Mouse (Mus musculus) ES-E14 (cell line): Measurements from ENCODE around the gene Fignl1. TPM values are rescaled to one million over a fixed set of nuclear protein-coding genes. Genes with fewer than 3 reads are reported as not detected.

Experiments used
- DNase-seq: peaks from one replicate; pipeline ENCODE4 v3.0.0-alpha.2; 2013; ENCODE audit warnings: low read depth, low spot score
- H3K27ac ChIP-seq: 2 replicates; pipeline ENCODE4 v1.5.1; 2012; ENCODE audit warnings: low read depth, mild to moderate bottlenecking, low read length, moderate library complexity, mixed read lengths; ENCODE audit not compliant: poor library complexity, insufficient read depth, severe bottlenecking
- H3K36me3 ChIP-seq: 2 replicates; pipeline ENCODE4 v1.6.1; 2012; ENCODE audit warnings: mild to moderate bottlenecking, low read length, moderate library complexity, mixed read lengths; ENCODE audit not compliant: control insufficient read depth, poor library complexity, insufficient read depth, severe bottlenecking
- H3K4me1 ChIP-seq, 2 experiments: fragments of 150-350 bp in 1 of 2; sonication (generic) in 1 of 2; 2 replicates each; pipeline ENCODE4 v1.6.1; 2012; ENCODE audit warnings: low read length in 2 of 2, mild to moderate bottlenecking in 1 of 2, mixed read lengths in 1 of 2; ENCODE audit not compliant: control insufficient read depth in 2 of 2, insufficient read depth in 2 of 2, poor library complexity in 1 of 2
- H3K4me3 ChIP-seq, 2 experiments: fragments of 150-350 bp in 1 of 2; sonication (generic) in 1 of 2; 2 replicates each; pipeline ENCODE4 v1.5.1; 2012; ENCODE audit warnings: low read length in 2 of 2, low read depth in 1 of 2, mild to moderate bottlenecking in 1 of 2, mixed read lengths in 1 of 2; ENCODE audit not compliant: insufficient read depth in 1 of 2, poor library complexity in 1 of 2, severe bottlenecking in 1 of 2
- H3K9ac ChIP-seq: 2 replicates; pipeline ENCODE4 v1.6.1; 2012; ENCODE audit warnings: low read depth, mild to moderate bottlenecking, low read length, mixed read lengths; ENCODE audit not compliant: poor library complexity, insufficient read depth, severe bottlenecking
- H3K9me3 ChIP-seq: fragments of 150-350 bp; sonication (generic); 2 replicates; pipeline ENCODE4 v1.6.1; 2012; ENCODE audit warnings: low read depth, mild to moderate bottlenecking, low read length; ENCODE audit not compliant: control insufficient read depth, insufficient read depth
- CHD2 ChIP-seq: IDR thresholded peaks from 2 replicates; pipeline ENCODE4 v1.6.1; 2014; ENCODE audit warnings: mild to moderate bottlenecking, low read depth, low read length, inconsistent platforms
- HCFC1 ChIP-seq: IDR thresholded peaks from 2 replicates; pipeline ENCODE4 v1.6.1; 2012; ENCODE audit warnings: low read length, inconsistent platforms, borderline replicate concordance; ENCODE audit not compliant: insufficient read depth
- MAFK ChIP-seq: IDR thresholded peaks from 2 replicates; pipeline ENCODE4 v1.6.1; 2014; ENCODE audit warnings: mild to moderate bottlenecking, low read depth, low read length, inconsistent platforms; ENCODE audit not compliant: insufficient read depth
- ZC3H11A ChIP-seq: IDR thresholded peaks from 2 replicates; pipeline ENCODE4 v1.6.1; 2012; ENCODE audit warnings: low read depth, mild to moderate bottlenecking, inconsistent platforms, low read length, borderline replicate concordance
- ZNF384 ChIP-seq: IDR thresholded peaks from 2 replicates; pipeline ENCODE4 v1.6.1; 2012; ENCODE audit warnings: low read depth, low read length, inconsistent platforms
- in situ Hi-C, 2 experiments: fragments of 600-800 bp; cut with MboI; formaldehyde crosslinking; loops; one replicate each; pipeline ENCODE4 v1.15.1; 2025; ENCODE audit warnings: low sequenced_read_pairs in 2 of 2, inconsistent platforms in 1 of 2; ENCODE audit not compliant: unreplicated experiment in 2 of 2
- total RNA-seq: library from RNA; depleted of rRNA; stranded (reverse); fragments of 300-350 nt; gene quantifications from 2 replicates; pipeline ENCODE4 v1.2.3, GENCODE M21; 2012

The Fignl1 gene
- total RNA-seq, 1 experiment = 49.6 TPM

DNA sequence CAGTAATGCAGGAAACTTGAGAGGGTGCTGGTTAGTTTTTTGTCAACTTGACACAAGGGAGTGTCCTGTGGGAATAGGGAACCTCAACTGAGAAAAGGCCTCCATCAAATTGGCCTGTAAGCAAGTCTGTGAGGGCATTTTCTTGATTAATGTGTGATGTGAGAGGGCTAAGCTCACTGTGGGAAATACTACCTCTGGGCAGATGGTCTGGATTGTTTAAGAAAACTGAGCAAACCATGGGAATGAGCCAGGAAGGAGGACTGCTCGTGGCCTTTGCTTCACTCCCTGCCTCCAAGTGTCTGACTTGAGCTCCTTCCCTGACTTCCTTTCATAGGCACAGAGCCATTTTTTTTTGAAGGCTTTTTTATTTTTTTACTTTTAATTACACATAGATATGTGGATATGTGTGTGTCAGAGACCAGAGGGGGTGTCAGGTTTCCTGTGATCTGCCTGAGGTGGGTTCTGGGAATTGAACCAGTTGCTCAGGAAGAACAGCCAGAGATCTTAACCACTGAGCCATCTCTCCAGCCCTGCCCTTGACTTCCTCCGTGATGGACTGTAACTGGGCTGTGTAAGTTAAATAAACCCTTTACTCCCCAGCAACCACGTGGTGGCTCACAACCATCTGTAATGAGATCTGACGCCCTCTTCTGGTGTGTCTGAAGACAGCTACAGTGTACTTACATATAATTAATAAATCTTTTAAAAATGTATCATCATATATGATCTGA lies 45.1 kb upstream of the Fignl1 start:
- DNase-seq = no peak
- TF ChIP-seq ZC3H11A = no peak
- TF ChIP-seq HCFC1 = no peak
- no peak for TF ChIP-seq CHD2
- no peak for TF ChIP-seq ZNF384
- no peak for TF ChIP-seq MAFK
- peaks cover 7 to 9% of the 10 kb centered on the region in 2 experiments for H3K4me1 ChIP-seq
- H3K9ac ChIP-seq = no peak overlapping the region
- no peaks in the 10 kb centered on the region for H3K9me3 ChIP-seq
- in situ Hi-C loops = no loop called here
- H3K27ac ChIP-seq = no peak overlapping the region; the same call in 1 of the 2 replicates
- no peaks in the 10 kb centered on the region for H3K36me3 ChIP-seq
- no peak overlapping the region for H3K4me3 ChIP-seq

DNA sequence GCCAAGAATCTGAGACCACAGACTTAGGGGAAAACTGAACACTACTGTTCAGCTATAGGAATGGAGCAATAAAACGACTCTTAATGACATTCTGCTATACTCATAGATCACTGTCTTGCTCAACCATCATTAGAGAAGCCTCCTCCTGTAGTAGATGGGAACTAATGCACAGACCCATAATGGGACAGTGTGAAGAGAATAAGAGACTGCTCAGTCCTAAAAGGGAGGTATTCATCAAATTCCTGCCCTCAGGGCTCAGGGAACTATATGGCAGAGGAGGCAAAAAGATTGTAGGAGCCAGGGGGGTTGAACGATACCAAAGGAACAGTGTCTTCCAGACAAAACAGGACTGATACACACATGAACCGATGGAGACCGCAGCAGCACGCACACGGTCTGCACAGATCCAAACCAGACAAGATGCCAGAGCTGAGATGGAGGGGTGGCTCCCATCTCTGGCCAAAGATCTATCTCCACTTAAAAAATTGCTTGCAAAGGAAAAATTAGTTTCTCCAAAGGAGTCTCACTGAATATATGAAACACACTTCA lies 43.3 kb upstream of the Fignl1 start:
- Histone ChIP-seq H3K9me3 (no peaks in the 10 kb centered on the region), H3K9ac (no peak overlapping the region), H3K4me3 (no peak overlapping the region), H3K36me3 (no peaks in the 10 kb centered on the region), H3K4me1 (peaks cover 7 to 9% of the 10 kb centered on the region in 2 experiments), H3K27ac (no peak overlapping the region)
- in situ Hi-C loops = no loop called here
- TF ChIP-seq HCFC1 (no peak), CHD2 (no peak), MAFK (no peak), ZNF384 (no peak), ZC3H11A (no peak)
- DNase-seq = no peak

DNA sequence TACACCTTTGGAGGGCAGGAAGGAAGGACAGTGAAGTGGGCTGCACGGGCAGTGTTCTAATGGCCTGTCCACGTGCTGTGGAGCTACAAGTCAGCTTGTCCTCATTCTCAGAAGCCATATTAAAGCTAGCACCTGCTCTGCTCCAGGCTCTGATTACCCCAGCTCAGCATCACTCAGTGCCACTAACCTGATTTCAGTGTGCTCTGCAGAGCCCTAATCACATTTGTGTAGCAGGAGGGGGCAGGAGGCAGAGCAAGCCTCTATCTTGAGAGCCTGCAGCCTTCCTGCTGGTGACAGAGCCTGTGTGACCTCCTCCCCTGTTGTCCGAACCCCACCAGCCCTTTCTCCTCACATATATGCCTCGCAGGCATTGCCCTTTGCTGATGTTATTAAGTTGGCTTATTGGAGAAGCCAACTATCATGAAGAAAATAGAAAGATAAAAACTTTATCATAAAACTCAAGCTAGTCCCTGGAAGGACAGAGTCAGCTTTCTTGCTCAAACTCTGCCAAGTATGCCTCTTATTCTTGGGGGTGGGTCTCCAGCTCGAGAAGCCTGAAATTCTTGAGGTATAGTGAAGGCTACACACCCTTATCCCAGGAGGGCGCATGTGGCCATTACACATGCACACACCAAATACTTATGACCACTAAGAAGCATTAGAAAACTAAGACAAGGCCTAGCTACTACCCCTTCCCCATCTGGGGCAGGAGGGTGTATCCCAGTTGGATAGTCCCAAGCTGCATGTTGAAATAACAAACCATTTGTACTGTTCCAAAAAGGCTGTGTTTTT lies 41.9 kb upstream of the Fignl1 start:
- H3K4me3 ChIP-seq = no peak overlapping the region
- H3K4me1 ChIP-seq = peaks cover 3 to 7% of the 10 kb centered on the region in 2 experiments
- H3K9ac ChIP-seq = no peak overlapping the region
- DNase-seq = no peak
- H3K36me3 ChIP-seq = no peaks in the 10 kb centered on the region
- in situ Hi-C loops = no loop called here
- TF ChIP-seq ZNF384 = no peak
- TF ChIP-seq CHD2 = no peak
- TF ChIP-seq HCFC1 = no peak
- TF ChIP-seq ZC3H11A = no peak
- no peak for TF ChIP-seq MAFK
- no peaks in the 10 kb centered on the region for H3K9me3 ChIP-seq
- no peak overlapping the region for H3K27ac ChIP-seq

DNA sequence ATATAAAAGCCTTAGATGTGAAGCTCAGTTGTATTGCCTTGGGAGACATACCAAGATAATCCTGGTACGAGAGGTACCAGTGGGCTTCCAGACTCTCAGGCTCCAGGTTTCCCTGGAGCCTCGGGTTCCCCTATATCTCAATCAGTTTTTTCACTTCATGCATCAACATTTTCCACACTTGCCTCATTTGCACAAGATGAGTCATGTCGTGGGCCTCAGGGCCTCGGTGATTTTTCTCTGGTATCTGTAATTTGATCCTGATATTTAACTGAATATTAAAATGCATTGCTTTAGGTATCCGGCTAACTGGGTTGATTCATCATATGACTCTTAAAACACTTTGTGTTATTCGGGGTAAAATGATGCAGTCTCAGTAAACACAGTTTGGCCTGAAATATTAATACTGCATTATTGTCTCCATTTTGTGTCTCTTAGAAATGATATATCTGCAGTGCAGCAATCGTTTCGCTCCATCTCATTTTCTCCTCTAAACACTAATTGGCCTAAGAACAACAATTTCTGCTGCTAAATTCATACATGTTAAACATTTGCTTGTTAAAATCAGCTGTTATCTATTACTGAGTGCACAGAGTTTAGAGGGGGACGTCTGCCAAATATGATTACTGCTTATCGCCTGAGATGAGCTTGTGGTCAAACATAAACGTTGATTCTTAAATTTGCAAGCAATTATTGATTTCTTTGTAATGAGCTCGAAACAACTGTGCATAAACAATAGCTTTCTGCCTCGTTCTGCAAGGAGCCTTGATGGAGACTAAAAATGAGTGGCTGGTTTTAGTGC lies 41.0 kb upstream of the Fignl1 start:
- H3K36me3 ChIP-seq = no peaks in the 10 kb centered on the region
- in situ Hi-C loops = no loop called here
- H3K4me1 ChIP-seq = peaks cover 3 to 4% of the 10 kb centered on the region in 2 experiments; a peak in 3 of 4 replicates
- no peak for DNase-seq
- no peaks in the 10 kb centered on the region for H3K9me3 ChIP-seq
- TF ChIP-seq HCFC1 (no peak), ZC3H11A (no peak), MAFK (no peak), ZNF384 (no peak), CHD2 (no peak)
- no peak overlapping the region for H3K4me3 ChIP-seq
- H3K9ac ChIP-seq = no peak overlapping the region
- no peak overlapping the region for H3K27ac ChIP-seq
